Mouse (Mus musculus) B cell, adult 2 months (primary cell): Measurements from ENCODE around the gene Fam50a.
"Not testable (repeated sequence)": the region's sequence is repeated elsewhere in the genome, so short reads cannot be mapped to it uniquely, and the experiment has no call there.

ENCODE experiments used
- DNase-seq, 2 experiments: peaks; one replicate each; pipeline ENCODE4 v3.0.0; 2022

Fam50a gene

DNA sequence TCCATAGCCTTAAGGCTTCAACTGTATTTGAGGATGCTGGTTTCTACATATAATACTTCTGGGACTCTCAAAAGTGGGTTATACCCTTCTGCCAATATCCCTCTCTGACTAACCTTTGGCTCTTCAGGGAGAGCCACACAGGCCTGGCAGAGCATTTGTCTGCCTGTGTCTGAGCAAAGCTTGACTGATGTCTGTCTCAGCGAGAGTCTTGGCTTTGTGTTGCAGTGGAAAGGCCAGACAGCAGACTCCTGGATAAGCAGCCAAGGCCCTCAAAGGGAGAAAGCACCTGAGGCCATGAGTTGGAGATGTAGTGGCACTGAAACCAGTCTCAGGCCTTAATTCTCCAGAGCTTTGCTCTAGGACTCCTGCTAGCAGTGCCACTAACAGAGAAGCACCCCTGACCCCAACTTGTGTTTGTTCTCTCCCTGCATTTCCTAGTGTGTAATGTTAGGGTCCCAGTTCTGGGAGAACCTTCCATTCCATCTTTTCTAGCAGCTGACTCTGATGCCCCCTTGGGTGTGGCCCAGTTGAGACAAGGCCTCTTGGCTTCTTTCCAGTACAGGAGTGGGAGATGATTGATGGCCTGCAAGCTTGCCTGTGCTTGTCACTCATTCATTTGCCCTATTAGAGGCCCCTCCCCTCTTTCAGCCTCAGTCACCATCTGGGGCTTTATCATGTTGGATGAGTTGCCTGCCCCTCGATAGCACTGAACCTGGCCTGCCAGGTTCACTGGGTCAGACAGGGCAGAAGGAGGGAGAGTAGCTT lies 17.5 kb downstream of the Fam50a start:
- DNase-seq = no peak

DNA sequence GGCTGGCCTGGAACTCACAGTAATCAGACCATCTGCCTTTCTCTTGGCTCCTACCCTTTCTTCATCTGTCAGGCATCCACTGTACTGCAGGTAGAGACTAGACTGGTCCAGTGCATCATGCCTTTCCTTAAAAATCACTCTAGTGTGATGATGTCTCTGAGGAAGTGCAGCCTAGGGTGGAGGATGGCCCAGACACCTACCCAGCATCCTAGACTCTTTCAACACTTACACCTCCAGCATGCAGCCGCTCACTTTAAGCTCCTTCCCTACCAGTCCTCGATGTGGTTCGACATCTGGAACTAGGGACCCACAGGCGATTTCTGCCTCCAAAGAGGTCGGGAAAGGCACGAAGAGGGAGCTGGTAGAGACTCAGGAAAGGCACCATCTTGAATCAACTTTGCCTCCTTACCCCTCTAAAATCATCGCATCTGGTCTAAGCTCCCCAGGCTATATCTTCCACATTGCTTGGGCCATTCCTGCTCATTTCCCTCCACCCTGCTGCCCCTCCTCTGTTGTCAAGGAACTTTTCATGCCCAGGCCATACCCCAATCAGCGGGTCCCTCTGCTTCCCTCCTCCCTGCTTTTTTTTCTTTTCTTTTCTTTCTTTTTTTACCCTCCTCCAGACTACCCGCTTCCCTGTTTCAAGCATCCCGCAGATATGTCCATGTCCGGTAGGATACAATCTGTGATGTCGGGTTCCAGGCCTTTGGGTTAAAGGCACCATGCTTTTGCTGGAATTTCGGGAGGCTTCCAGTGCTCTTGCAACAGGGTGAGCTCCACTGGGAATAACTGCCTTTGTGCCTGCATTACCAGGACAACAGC lies 40.0 kb downstream of the Fam50a start:
- no peak for DNase-seq

GRCm38 (mm10) chrX:74353467-74353770 lies 40.6 kb downstream of the Fam50a start, which contains the start of gene Lage3:
Gene Lage3, minus strand, starts transcription at chrX:74353618.
- peak; percentile 78 to 80 for DNase-seq

DNA sequence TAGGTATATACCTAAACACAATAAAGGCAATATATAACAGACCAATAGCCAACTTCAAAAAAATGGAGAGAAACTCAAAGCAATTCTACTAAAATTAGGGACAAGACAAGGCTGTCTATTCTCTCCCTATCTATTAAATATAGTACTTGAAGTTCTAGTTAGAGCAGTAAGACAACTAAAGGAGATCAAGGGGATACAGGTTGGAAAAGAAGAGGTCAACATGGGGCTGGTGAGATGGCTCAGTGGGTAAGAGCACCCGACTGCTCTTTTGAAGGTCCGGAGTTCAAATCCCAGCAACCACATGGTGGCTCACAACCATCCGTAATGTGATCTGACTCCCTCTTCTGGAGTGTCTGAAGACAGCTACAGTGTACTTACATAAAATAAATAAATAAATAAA lies 44.2 kb downstream of the Fam50a start:
- not testable (repeated sequence) for DNase-seq

GRCm38 (mm10) chrX:74359171-74359570 lies 46.3 kb downstream of the Fam50a start:
- DNase-seq = no peak

DNA sequence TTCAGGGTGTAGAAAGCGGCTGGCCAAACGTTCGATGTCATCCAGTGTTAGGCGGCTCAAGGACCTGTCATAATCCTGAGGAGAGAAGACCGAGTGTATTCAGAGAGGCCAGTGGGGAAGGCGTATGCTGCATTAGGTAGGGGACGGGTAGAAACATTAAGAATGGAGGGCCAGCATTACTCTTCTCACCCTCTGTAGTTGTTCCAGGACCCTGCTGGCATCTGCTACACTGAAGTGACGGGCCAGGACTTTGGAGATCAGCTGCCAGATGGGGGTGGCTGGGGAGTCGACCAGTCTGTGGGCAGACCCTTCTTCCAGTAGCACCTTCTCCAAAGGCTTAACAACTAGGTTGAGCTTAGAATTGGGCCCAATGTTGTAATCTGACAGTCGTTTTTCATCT lies 54.7 kb downstream of the Fam50a start:
- DNase-seq = no peak

- DNase-seq = peak; percentile 69 to 76
Observed at GRCm38 (mm10) chrX:74368209-74368909, 55.5 kb downstream of the Fam50a start.
